Mouse (Mus musculus) heart, embryonic 13.5 days (tissue): Measurements from ENCODE around the gene Crtac1. TPM values are rescaled to one million over a fixed set of nuclear protein-coding genes. Genes with fewer than 3 reads are reported as not detected.

Source experiments
- ATAC-seq: fragments of 200-750 bp; cut with Nextera tagmentation; 2 replicates; pipeline ENCODE4 v1.8.0; 2017; ENCODE audit warnings: moderate TSS enrichment; ENCODE audit not compliant: insufficient number of reproducible peaks, low FRiP score, low TSS enrichment; ENCODE audit errors: extremely low read depth
- H3K27ac ChIP-seq: fragments of 300-500 bp; sonication (generic); replicated peaks from 2 replicates; pipeline ENCODE4 v1.5.1; 2015; ENCODE audit warnings: moderate library complexity, mild to moderate bottlenecking, inconsistent platforms
- H3K27me3 ChIP-seq: fragments of 300-500 bp; sonication (generic); replicated peaks from 2 replicates; pipeline ENCODE4 v1.6.1; 2015; ENCODE audit warnings: mild to moderate bottlenecking, inconsistent platforms
- H3K36me3 ChIP-seq: fragments of 300-500 bp; sonication (generic); 2 replicates; pipeline ENCODE4 v1.6.1; 2015; ENCODE audit warnings: mild to moderate bottlenecking, inconsistent platforms
- H3K4me1 ChIP-seq: fragments of 300-500 bp; sonication (generic); 2 replicates; pipeline ENCODE4 v1.6.1; 2015; ENCODE audit warnings: inconsistent platforms
- H3K4me2 ChIP-seq: fragments of 300-500 bp; sonication (generic); 2 replicates; pipeline ENCODE4 v1.6.1; 2015; ENCODE audit warnings: inconsistent platforms, mild to moderate bottlenecking, moderate library complexity
- H3K4me3 ChIP-seq: fragments of 300-500 bp; sonication (generic); 2 replicates; pipeline ENCODE4 v1.5.1; 2015; ENCODE audit warnings: moderate library complexity, mild to moderate bottlenecking, inconsistent platforms
- H3K9ac ChIP-seq: fragments of 300-500 bp; sonication (generic); 2 replicates; pipeline ENCODE4 v1.6.1; 2015; ENCODE audit warnings: inconsistent platforms, mild to moderate bottlenecking, moderate library complexity
- H3K9me3 ChIP-seq: fragments of 300-500 bp; sonication (generic); 2 replicates; pipeline ENCODE4 v1.6.1; 2016; ENCODE audit warnings: inconsistent platforms
- WGBS: fragments of 180-500 bp; shearing (Covaris S2); methylation state at CpG from one replicate; pipeline ENCODE4 v1.1.7; 2015; ENCODE audit warnings: mixed read lengths; 5-methylcytosine and 5-hydroxymethylcytosine counted together
- polyA plus RNA-seq: library from polyadenylated mRNA; unstranded; fragments of >200 nt; fragmentation: Nextera tagmentation; extraction: Ambion mirVana; gene quantifications from 2 replicates; pipeline ENCODE4 v1.2.1, GENCODE M21; 2015

Crtac1 gene
- polyA plus RNA-seq, 1 experiment from 2014 or later: 0.75 TPM

GRCm38 (mm10) chr19:42380981-42381373 is 50.6 kb downstream of the Crtac1 start:
- Histone ChIP-seq H3K9ac (0 out of 2 replicates have a peak overlapping the region, but pooled peaks have one; percentile 4), H3K4me1 (peaks cover 6% of the 10 kb centered on the region; the same call in 1 of the 2 replicates), H3K27ac (no peak overlapping the region), H3K9me3 (no peaks in the 10 kb centered on the region), H3K27me3 (peaks cover 83% of the 10 kb centered on the region), H3K4me3 (peak overlapping the region; percentile 24), H3K4me2 (peak overlapping the region; percentile 55), H3K36me3 (no peaks in the 10 kb centered on the region)
- WGBS: under 1% methylated on average over 13 of the region's 13 CpGs
- ATAC-seq: no peak

- ATAC-seq: no peak
Measured at GRCm38 (mm10) chr19:42380321-42380980, 51.1 kb downstream of the Crtac1 start.

DNA sequence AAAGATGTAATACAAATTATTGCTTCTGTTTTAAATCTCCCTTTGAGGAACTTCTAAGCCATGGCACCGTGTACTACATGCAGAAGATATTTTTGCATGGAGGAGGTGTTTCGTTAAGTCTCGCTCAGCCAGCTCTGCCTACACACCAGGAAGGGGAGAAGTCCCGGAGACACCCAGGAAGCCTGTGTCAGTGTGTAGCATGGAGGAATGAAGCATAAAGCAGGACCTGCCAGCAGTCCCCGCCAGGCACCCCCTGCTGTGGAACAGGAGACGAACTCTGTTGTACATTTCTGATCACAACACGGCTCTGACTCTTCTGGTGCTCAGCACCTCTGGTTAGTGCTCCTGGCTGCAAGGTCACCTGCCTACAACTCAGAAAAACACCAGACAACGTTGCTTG is 51.8 kb downstream of the Crtac1 start:
- ATAC-seq: no peak
- H3K9me3 ChIP-seq: no peaks in the 10 kb centered on the region
- no peak overlapping the region for H3K27ac ChIP-seq
- no peaks in the 10 kb centered on the region for H3K36me3 ChIP-seq
- H3K9ac ChIP-seq: no peak overlapping the region
- peaks cover 77% of the 10 kb centered on the region for H3K27me3 ChIP-seq
- peaks cover 6% of the 10 kb centered on the region; the same call in 1 of the 2 replicates for H3K4me1 ChIP-seq
- 41% methylated on average over 8 of the region's 8 CpGs for WGBS
- no peak overlapping the region for H3K4me2 ChIP-seq
- H3K4me3 ChIP-seq: no peak overlapping the region

More at GRCm38 (mm10) chr19:42380321-42380980, 51.1 kb downstream of the Crtac1 start:
- H3K9me3 ChIP-seq: no peaks in the 10 kb centered on the region
- peak overlapping the region; percentile 24 for H3K4me3 ChIP-seq
- WGBS: 2% methylated on average over 26 of the region's 26 CpGs
- peaks cover 6% of the 10 kb centered on the region; the same call in 1 of the 2 replicates for H3K4me1 ChIP-seq
- peak overlapping the region; percentile 55 for H3K4me2 ChIP-seq
- H3K36me3 ChIP-seq: no peaks in the 10 kb centered on the region
- no peak overlapping the region for H3K27ac ChIP-seq
- peaks cover 78% of the 10 kb centered on the region for H3K27me3 ChIP-seq
- H3K9ac ChIP-seq: 0 out of 2 replicates have a peak overlapping the region, but pooled peaks have one; percentile 4

DNA sequence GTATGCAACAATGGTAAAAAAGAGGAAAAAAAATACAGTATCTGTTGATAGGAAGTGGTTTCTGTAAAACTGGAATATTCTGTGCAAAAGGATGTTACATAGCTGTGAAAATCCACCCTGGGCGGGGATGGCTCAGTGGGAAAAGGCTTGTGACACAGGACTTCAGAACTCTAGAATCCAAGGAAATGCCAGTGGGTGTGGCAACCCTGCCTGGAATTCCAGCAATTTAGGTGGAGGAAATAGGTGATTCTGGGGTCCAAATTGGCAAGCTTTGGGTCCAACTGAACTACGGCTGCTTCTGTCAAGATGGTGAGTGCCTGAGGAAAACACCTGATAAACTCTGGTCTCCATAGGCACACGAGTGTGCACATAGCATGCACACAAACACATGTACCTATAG is 54.4 kb downstream of the Crtac1 start:
- H3K27ac ChIP-seq: no peak overlapping the region
- H3K9ac ChIP-seq: no peak overlapping the region
- H3K4me3 ChIP-seq: no peak overlapping the region
- no peak overlapping the region for H3K4me2 ChIP-seq
- WGBS: 61% methylated on average over 3 of the region's 3 CpGs
- peaks cover 6% of the 10 kb centered on the region; the same call in 1 of the 2 replicates for H3K4me1 ChIP-seq
- peaks cover 64% of the 10 kb centered on the region for H3K27me3 ChIP-seq
- H3K36me3 ChIP-seq: no peaks in the 10 kb centered on the region
- H3K9me3 ChIP-seq: no peaks in the 10 kb centered on the region
- no peak for ATAC-seq

DNA sequence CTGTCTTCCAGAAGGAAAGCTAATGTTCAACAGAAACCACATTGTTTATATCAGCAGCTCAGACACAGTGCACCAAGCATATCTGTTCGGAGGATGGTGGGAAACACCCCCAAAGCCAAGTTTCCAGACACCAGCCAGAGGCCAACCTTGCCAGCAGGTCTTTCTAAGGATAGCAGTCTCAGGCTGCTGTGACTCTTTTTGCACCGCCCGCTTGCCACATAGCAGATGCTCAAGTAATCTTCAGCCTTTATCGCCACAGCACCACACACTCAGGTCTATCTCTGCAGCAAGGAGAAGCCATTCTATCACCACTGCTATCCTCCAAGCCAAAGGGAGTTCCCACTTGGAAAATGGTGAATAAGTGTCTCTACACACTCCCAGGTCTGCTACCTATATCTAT is 68.0 kb downstream of the Crtac1 start:
- Histone ChIP-seq H3K9me3 (no peaks in the 10 kb centered on the region), H3K9ac (no peak overlapping the region), H3K27me3 (peaks cover 8% of the 10 kb centered on the region; the same call in 1 of the 2 replicates), H3K4me1 (no peaks in the 10 kb centered on the region), H3K36me3 (no peaks in the 10 kb centered on the region), H3K4me2 (no peak overlapping the region), H3K4me3 (no peak overlapping the region), H3K27ac (no peak overlapping the region)
- ATAC-seq: no peak
- WGBS: 67% methylated on average over 4 of the region's 4 CpGs

DNA sequence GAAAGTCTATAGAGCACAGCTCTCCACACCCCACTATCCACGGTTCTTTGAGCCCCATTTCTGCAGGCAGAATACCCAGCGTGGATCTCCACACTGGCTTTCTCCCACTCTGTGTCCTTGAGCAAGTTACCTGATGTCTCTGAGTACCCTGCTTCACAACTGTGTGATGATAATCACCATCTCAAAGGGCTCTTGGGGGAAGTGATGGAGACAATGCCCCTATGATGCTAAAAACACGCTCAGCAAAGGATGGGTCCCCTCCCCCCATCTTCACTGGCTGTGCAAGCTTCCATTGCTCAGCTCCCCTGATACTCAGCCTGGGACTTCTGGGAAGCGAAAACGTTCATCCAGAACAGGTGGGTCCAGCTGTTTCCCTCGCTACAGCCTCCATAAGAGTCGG is 73.2 kb downstream of the Crtac1 start:
- WGBS: 61% methylated on average over 7 of the region's 7 CpGs
- H3K4me1 ChIP-seq: no peaks in the 10 kb centered on the region
- H3K9ac ChIP-seq: no peak overlapping the region
- no peak overlapping the region for H3K4me2 ChIP-seq
- no peak overlapping the region for H3K27ac ChIP-seq
- H3K4me3 ChIP-seq: no peak overlapping the region
- no peak for ATAC-seq
- H3K9me3 ChIP-seq: no peaks in the 10 kb centered on the region
- H3K27me3 ChIP-seq: peaks cover 14% of the 10 kb centered on the region; the same call in 1 of the 2 replicates
- H3K36me3 ChIP-seq: no peaks in the 10 kb centered on the region

DNA sequence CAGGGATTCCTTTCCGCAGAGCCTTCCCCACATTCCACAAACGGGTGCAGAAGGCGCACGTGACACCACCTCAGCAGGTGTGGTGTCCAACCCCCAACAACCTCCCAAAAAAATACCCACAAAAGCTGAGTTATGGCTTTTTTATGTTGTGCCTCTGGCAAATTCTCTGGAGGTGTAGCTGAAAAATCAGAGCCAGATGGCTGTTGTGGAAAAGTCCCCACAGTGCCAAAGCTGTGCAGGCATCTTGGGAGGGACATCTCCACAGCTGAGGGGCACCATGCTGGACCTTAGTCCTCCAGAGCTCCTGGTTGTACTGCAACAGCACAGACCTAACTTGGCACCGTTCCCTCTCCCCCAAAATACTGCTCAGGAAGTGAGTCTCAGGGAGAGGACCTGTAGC is 74.7 kb downstream of the Crtac1 start:
- Histone ChIP-seq H3K36me3 (no peaks in the 10 kb centered on the region), H3K4me1 (no peaks in the 10 kb centered on the region), H3K4me3 (no peak overlapping the region), H3K27me3 (peaks cover 14% of the 10 kb centered on the region; the same call in 1 of the 2 replicates), H3K9me3 (no peaks in the 10 kb centered on the region), H3K4me2 (no peak overlapping the region), H3K9ac (no peak overlapping the region), H3K27ac (no peak overlapping the region)
- no peak for ATAC-seq
- WGBS: 78% methylated on average over 5 of the region's 5 CpGs

DNA sequence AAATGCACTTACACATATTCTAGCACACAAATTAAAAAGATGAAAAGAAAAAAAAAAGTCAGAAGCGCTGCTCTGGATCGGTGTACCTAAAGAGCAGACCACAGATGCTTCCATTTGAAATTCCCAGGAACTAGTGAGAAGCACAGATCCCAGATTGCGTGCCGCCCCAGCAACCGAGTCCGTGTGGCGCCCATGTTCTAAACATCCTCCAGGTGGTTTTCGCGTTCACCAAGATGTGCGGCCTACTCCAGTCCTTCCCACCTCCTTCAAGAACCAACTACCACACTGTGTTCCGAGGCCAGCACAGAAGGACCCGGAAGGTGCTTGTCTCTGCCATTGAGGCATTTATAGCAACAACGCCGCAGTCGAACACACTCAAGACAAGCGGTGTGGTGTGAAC is 76.1 kb downstream of the Crtac1 start:
- no peaks in the 10 kb centered on the region for H3K36me3 ChIP-seq
- no peaks in the 10 kb centered on the region for H3K4me1 ChIP-seq
- no peak for ATAC-seq
- H3K9ac ChIP-seq: no peak overlapping the region
- H3K4me2 ChIP-seq: no peak overlapping the region
- H3K9me3 ChIP-seq: no peaks in the 10 kb centered on the region
- no peak overlapping the region for H3K27ac ChIP-seq
- peaks cover 14% of the 10 kb centered on the region; the same call in 1 of the 2 replicates for H3K27me3 ChIP-seq
- WGBS: 88% methylated on average over 16 of the region's 16 CpGs
- H3K4me3 ChIP-seq: no peak overlapping the region

DNA sequence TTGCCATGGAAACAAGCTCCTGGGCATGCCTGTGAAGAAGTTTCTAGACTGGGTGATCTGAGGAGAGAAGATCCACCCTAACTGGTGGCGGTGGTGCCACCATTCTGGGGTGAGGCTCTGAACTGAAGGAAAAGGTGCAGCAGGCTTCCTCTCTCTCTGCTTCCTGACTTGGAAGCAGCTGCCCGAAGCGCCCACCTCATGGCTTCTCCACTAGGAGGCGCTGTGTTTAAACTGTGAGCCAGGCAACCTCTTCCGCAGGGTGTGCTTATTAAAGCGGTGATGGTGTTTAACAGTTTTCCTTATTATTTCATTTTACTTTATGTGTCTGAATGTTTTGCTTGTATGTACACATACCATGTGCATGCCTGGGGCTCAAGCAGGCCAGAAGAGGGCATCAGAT is 90.4 kb downstream of the Crtac1 start:
- H3K9me3 ChIP-seq: no peaks in the 10 kb centered on the region
- H3K4me1 ChIP-seq: no peaks in the 10 kb centered on the region
- 37% methylated on average over 6 of the region's 6 CpGs for WGBS
- H3K27me3 ChIP-seq: no peaks in the 10 kb centered on the region
- H3K4me3 ChIP-seq: no peak overlapping the region
- H3K27ac ChIP-seq: no peak overlapping the region
- H3K4me2 ChIP-seq: no peak overlapping the region
- H3K9ac ChIP-seq: no peak overlapping the region
- no peak for ATAC-seq
- no peaks in the 10 kb centered on the region for H3K36me3 ChIP-seq

DNA sequence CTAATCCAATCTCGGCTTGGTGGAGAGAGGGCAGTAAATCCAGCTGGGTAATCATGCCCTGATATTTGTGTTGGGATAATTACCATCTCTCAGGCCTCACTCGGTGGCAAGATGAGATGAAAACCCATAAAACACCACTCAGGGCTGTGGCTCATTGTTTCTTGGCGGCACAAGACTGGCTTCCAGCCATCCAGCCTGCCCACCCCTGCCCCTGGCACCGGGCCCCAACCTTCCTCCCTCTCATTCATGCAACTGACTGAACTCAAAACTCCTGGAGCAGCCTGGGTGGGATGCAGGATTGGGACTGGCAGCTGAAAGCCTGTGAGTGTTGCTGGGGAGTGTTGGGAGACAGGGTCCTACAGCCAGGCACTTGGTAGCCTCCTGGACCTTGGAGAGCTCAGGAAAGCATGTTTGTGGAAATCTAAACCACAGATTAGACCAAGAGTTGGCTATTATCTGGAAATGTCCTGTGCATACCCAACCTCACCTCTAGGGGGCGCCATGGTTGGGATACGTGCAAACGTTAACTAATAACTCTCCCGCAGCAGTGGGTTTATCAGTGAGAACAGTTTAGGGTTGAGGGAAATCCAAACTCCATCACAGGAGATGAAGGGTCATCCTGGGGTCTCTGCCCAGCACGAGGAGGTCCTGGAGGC is 99.4 kb downstream of the Crtac1 start:
- no peak for ATAC-seq
- H3K27ac ChIP-seq: no peak overlapping the region
- no peak overlapping the region for H3K9ac ChIP-seq
- 50% methylated on average over 9 of the region's 9 CpGs for WGBS
- peaks cover 36% of the 10 kb centered on the region for H3K27me3 ChIP-seq
- H3K4me1 ChIP-seq: no peaks in the 10 kb centered on the region
- H3K4me3 ChIP-seq: no peak overlapping the region
- no peaks in the 10 kb centered on the region for H3K36me3 ChIP-seq
- H3K9me3 ChIP-seq: no peaks in the 10 kb centered on the region
- no peak overlapping the region for H3K4me2 ChIP-seq

DNA sequence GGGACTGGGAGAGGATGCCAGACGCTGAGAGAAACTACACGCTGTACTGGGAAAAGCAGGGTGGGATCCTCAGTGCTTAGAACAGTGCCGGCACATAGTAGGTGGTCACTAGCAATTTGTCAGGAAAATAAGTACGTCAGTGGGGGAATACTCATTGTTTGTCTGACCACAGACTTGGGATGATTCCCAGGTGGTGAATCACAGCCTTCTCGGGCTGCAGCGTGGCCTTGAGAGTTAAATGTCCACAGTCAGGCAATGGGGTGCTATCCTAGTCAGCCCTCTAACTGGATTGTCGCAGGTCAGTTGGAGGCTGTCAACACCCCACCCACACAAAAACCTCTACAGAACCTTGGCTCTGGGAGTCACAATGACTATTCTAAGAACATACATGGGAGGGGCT is 100.1 kb downstream of the Crtac1 start:
- Histone ChIP-seq H3K9ac (no peak overlapping the region), H3K4me1 (no peaks in the 10 kb centered on the region), H3K36me3 (no peaks in the 10 kb centered on the region), H3K4me3 (no peak overlapping the region), H3K4me2 (no peak overlapping the region), H3K27ac (no peak overlapping the region), H3K27me3 (peaks cover 43% of the 10 kb centered on the region), H3K9me3 (no peaks in the 10 kb centered on the region)
- WGBS: 78% methylated on average over 7 of the region's 7 CpGs
- no peak for ATAC-seq

GRCm38 (mm10) chr19:42328160-42328559 is 103.4 kb downstream of the Crtac1 start:
- H3K9ac ChIP-seq: no peak overlapping the region
- H3K4me1 ChIP-seq: no peaks in the 10 kb centered on the region
- no peak overlapping the region for H3K4me3 ChIP-seq
- no peak overlapping the region for H3K4me2 ChIP-seq
- no peaks in the 10 kb centered on the region for H3K36me3 ChIP-seq
- H3K9me3 ChIP-seq: no peaks in the 10 kb centered on the region
- H3K27ac ChIP-seq: no peak overlapping the region
- WGBS: 75% methylated on average over 9 of the region's 9 CpGs
- ATAC-seq: no peak
- peaks cover 60% of the 10 kb centered on the region for H3K27me3 ChIP-seq
